Mouse (Mus musculus) E14TG2a.4 (cell line): ENCODE data around the gene Snrpa1.

Experiments used
- CTCF ChIP-seq: conservative IDR thresholded peaks from 2 replicates; pipeline ENCODE4 v1.5.1; 2014; ENCODE audit warnings: low read length
- POU5F1 ChIP-seq: IDR thresholded peaks from 2 replicates; pipeline ENCODE4 v1.6.1; 2014; ENCODE audit warnings: low read length, borderline replicate concordance

DNA sequence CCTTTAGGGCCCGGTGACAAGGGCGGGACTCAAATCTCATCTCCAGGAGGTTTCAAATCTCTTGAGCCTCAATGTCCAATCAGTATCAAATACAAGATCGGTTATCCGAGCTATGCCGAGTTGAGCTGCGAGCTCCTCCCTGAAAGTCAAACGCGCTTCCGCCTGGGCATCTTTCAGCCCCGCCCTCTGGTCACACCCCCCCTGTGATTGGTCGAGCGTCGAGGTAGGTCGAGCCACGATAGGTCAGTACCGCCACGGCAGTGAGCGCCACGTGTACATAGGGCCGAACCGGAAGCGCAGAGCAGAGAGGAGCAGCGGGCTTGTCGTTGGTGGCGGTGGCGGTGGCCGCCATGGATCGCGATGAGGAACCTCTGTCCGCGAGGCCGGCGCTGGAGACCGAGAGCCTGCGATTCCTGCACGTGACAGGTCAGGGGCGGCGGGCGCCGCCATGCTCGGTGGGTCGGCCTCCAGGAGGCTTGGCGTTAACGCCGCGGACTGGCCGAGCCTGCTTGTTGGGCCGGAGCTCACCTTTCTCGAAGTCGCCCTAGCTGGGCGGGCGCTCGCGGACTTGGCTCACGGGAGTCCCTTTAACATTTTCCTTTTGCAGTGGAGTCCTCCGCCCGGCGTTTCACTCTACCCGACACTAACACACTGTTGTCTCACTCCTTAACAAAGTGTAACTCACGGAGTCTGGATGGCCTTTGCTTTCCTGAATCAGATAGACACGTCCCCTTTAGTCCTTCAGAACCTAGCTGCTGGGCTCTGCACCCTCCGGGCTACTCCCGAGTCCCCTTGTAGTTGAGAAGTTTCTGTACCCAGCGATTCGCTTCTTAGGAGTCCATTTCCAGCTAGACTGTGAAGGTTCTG, 20.8 kb downstream of the Snrpa1 start, which contains the start of gene Selenos:
- TF ChIP-seq CTCF (no peak), POU5F1 (no peak)
